Mouse (Mus musculus): ENCODE measurements around the gene Smc1b.

The Smc1b gene

GRCm38 (mm10) chr15:85022211-85022610 lies 109.6 kb downstream of the Smc1b start:
- DNase-seq (ENCODE audit: low spot score): no peak

DNA sequence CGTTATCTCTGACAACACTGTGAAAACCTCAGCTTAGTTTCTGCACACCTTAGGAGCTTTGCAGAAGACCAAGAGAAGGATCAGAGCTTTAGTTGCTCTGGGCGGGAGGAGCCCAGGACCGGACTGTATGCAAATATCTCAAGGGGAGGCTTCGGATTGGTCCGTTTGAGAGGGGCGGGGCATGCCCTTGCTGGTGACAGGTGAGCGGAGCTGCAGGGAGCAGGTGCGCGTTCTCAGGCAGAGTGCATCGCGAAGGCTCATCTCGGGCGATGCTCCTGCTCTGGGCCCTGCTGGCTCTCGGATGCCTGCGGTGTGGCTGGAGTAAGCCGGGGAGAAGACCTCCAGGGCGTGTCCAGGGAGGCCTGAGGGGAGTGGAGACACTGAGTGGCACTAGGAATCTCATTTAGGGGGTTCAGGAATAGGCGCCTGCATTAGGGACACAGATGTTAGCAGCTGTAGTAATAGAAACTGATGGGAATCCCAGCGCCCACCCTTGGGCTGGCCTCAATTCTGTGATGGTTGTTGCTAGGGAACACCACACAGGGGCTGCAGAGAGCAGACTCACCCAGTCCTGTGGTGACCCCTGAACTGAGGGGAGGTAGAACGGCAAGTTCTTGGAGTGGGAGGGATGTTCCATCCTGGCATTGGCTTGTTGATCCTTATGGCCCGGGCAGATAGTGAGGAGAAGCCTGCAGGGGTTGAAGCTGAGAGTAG lies 114.7 kb downstream of the Smc1b start, which contains the start of gene Upk3a:
Gene Upk3a, plus strand, starts transcription at position 191 of the 714 bp plus-strand sequence.
- no peak for DNase-seq (ENCODE audit: low spot score)

GRCm38 (mm10) chr15:85015771-85016170 lies 116.0 kb downstream of the Smc1b start:
- DNase-seq (ENCODE audit: low spot score): no peak
